Mouse (Mus musculus) left cerebral cortex, postnatal 25 days (tissue): Measurements from ENCODE around the gene Map1b. TPM values are rescaled to one million over a fixed set of nuclear protein-coding genes. Genes with fewer than 3 reads are reported as not detected.

Experiments
- DNase-seq, 2 experiments: peaks; one replicate each; pipeline ENCODE4 v3.0.0; 2022; ENCODE audit warnings: low spot score in 2 of 2, mixed read lengths in 1 of 2
- intact Hi-C: fragments of 180-260 bp; cut with DNase I; formaldehyde crosslinking; loops from one replicate; pipeline ENCODE4 v1.15.1; 2025
- total RNA-seq, 2 experiments: library from RNA; stranded (reverse); gene quantifications; 2 replicates each; pipeline ENCODE4 v1.2.3; 2021

Map1b gene
- total RNA-seq, 2 experiments from 2014 or later = 586 to 625 TPM

DNA sequence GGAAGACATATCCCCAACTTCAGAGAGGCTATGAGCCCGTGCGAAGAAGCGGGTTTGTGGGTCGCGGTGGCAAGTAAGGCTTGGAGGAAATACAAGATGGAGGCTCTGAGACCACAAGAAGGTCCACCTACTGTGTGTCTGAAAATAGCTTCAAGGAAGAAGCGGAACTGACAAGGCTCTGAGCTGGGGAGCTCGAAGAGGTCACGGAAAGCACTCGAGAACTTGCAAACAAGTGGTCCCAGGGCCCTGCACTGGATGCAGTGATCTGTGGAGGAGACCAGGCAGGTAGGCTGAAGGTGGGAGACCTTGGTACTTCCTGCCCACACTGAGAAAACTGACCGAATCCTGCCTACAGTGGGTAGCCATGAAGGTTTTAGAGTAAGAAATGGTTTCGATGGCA is 22.5 kb upstream of the Map1b start:
- intact Hi-C loops = no loop called here
- DNase-seq = no peak

DNA sequence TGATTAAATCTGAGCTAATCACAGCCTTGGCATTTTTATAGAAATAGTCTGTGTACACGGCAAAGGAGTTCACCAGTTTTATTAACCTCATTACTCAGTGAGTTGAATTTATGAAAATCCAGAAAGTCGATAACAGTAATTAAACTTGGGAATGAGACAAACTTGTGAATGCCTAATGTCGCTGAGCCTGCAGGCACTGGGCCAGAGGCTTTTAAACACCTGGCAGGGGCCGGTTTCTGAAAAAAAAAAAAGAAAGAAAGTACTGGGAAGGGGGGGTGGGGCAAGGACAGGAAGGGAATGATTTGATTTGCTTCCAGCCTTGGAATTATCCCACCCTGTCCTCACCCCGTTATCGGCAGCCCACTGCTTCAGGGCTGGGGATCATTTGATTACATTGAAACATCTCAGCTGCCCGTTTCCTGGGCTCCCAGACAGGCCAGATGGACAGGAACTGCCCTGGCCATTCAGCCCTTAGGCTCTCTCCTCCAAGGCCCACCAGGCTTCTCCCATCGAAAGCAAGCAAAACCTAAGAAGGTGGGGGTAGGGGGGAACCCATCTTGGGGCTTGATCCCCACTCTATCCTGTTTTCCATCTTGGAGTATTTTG is 21.7 kb upstream of the Map1b start:
- intact Hi-C loops = no loop called here
- no peak for DNase-seq

DNA sequence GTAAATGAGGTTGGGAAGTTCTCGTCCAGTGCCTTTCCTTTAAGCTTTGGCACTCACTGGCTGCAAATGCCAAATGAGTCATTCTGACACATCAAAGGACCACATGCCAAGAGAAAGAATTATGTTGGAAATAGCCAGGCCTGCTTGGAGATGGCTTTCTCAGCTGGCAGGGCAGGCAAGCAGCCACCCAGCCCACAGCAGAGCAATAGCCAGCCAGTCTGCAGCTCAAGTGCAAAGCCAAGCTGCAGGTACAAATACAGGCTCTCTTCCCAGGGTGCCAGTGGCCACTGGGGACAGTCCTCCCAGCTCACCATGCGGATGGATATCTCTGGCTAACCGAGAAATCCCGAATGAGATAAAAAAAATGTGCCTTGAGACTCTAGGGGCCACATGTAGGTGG is 12.1 kb upstream of the Map1b start:
- peak in 1 of 2 experiments; percentile 53 for DNase-seq

DNA sequence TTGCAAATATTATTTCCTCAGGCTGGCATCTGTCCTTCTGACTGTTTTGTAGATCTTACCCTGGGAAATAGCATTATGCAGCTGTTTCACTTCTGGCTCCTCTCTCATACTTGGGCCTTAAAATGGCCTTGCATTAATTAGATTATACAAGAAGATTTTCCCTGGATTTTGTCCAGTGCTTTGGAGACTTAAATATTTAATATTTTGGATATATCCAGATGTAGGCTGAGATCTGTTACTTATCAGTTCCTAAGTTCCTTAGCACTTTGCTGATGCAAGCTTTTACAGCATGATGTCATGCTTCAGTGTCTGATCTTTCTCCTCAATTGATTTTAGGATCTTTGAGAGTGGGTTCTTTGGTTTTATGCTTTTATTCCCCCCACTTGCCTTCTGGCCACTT is 11.6 kb upstream of the Map1b start:
- DNase-seq = no peak
- intact Hi-C loops = no loop called here

More for the DNA sequence above, 12.1 kb upstream of the Map1b start:
- intact Hi-C loops = no loop called here

DNA sequence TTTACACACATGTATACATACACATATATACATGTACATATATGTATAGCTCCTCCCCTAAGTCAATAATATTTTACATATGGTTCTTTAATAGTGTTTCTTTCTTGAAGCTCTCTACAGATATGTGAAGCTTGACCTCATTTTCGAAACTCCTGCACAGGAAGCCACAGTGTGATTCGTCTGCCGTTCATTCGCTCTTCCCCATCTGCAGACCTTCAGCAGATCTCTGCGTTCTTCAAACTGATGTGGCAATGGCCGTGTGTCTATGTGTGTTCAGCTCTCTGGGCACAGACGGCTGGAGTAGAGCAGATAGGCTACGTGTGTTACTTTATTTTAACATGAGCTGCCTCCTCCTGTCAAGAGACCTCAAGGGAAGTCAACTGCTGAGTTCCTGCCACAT is 9.2 kb upstream of the Map1b start:
- intact Hi-C loops = no loop called here
- DNase-seq = no peak

DNA sequence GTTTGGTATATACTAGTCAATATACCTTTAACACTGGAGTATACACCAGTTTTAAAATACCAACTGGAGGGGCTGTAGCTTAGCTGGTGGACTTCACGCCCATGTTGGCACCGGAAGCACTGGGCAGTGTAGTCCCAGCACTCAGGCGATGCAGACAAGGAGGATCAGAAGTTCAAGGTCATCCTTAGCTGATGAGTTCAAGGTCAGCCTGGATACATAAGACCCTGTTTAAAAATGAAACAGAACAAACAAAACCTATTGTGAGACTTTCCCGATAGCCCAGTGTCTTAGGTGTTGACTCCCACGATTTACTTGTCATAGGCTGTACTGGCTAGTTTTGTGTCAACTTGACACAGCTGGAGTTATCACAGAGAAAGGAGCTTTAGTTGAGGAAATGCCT is 1.5 kb upstream of the Map1b start:
- intact Hi-C loops = loop anchor here (5.0 kb wide), 1 partner anchor 151 kb away; no protein-coding TSS in a partner anchor
- no peak for DNase-seq

DNA sequence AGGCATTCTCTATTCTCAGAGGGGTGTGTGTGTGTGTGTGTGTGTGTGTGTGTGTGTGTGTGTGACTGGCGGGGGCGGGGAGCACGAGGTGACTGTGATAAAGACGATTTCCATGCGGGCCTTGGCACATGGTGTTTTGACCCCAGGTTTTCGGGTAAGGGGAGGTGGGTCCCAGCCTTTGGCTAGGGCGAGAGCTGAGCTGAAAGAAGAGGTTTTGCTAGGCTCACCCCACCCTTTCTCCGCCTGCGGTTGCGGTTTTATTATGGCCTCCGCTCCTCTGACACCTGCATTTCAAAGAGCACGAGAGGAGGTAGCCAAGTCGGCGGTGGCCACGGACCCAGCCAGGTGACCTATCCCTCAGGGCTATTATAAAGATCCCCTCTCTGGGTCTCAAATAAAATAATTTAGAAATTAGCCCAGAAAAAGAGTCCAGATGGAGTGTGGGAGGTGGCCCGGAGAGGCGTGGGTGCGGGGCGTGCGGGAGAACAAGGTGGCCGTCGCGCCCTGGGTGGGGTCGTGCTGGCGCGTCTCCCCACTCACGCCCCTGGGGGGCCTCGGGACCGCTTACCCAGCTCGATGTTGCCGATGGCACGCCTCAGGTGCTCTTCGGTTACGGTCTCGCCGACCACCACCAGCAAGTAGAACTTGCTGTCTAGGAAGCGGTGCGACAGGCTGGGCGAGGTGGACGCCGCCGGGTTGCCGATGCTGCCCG is 448 bp downstream of the Map1b start:
- intact Hi-C loops = loop anchor here (1.0 to 5.0 kb wide), 3 partner anchors 149 to 314 kb away; no protein-coding TSS in a partner anchor
- no peak for DNase-seq

DNA sequence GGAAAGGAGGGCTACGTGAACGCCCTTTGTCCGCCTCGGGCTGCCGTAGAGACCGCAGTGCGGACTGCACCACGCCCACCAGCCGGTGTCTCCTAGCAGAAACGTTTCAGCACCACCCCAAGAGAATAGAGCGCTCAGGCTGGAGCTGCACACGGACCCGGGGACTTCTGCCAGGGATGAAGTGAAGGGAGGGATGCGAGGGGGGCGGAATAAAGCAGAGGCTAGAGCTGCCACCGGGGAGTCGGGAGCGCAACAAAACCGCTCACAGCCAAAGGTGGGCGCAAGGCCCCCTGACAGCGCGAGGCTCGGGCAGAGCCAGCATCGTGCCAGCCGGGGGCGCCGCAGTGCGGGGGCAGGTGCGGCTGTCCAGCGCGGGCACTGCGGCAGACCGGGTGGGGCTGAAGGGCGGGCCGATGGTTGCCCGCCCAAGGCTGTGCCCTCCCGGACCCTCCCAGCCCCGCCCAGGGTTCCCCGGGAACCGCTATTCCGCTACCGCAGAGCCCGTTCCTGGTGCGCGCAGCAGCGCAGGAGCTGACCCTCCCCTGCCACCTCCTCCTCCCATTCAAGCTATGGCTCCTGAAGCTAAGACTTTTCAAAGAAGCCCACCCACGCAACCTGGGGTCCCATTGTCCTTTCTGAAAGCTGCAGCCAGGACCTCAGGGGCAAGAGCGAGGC is 1.3 kb downstream of the Map1b start:
- peak; percentile 68 to 81 for DNase-seq
- intact Hi-C loops = loop anchor here (5.0 kb wide), 2 partner anchors 138 to 148 kb away; no protein-coding TSS in a partner anchor

DNA sequence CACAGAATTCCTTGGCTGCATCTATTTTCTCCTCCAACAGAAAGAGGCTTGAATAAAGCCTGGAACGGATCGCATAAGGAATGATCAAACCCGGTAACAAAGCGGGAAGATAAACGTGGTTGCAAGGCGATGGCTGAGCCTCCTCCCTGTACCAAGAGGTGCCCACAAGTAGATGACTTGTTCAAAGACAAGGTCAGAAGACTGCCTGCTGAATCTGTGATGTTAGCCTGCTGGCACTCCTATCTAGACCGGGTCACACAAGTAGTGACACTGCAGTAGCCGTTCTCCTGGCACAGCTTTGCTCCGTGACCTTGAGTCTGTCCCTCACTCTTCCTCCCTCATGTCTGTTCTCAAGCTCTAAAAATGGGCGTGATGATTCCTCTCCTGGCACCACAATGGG is 2.4 kb downstream of the Map1b start:
- intact Hi-C loops = loop anchor here (5.0 kb wide), 1 partner anchor 137 kb away; no protein-coding TSS in a partner anchor
- peak in 1 of 2 experiments; percentile 60 for DNase-seq

DNA sequence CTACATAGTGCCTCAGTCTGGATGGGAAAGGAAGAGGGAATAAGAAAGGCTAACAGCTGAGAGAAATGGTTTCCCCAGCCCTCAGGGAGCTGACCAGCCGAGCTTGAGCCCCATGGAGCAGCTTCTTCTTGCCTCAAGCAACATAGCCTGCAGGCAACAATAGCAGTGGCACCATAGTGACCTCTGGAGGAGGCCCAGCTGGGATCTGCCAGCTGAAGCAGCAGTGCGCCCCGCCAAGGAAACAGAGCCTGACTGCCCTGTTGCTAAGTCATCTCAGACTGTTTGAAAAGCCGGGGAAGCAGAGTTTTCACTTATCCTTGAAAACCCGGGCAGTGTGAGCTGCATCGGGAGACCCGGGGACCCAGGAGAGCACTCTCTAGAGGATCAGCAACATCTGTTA is 3.2 kb downstream of the Map1b start:
- peak in 1 of 2 experiments; percentile 60 for DNase-seq
- intact Hi-C loops = loop anchor here (5.0 kb wide), 1 partner anchor 136 kb away; no protein-coding TSS in a partner anchor

DNA sequence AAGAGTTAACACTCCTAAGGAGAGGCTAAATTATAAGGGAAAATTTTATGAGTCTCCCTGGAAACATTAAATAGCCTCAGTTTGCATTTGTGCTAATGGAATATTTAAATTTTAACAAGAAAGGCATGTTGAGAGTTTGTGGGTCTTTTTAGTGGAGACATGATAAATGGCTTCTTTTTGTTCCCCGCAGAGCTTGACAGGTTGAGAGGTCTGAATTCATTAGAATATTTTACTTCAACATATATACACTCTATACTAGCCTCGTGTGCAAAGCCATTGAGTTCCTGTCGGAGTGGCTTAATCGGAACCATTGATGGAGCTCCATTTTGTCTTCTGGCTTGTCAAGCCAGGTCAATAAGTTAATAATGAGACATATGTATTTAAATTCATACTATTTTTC is 6.4 kb downstream of the Map1b start:
- DNase-seq = no peak
- intact Hi-C loops = loop anchor here (2.0 to 5.0 kb wide), 2 partner anchors 67 to 133 kb away; no protein-coding TSS in a partner anchor

DNA sequence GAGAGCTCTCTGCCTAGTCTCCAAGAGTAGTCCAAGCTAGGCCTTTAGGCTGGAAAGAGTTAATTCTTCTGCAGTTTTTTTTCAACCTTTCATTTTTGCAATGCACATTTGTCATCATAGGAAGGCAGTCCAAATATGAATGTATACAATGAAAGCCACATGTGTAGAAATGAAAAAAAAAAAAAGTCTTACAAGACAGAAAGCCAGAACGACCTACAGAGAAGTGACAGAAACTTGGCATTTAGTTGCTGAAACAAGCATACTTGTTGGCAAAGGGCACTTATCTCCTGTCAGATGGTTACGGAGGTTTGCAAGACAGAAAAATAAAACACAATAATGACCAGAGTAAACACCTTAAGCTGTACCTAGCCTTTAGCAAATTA is 9.8 kb downstream of the Map1b start:
- intact Hi-C loops = no loop called here

DNA sequence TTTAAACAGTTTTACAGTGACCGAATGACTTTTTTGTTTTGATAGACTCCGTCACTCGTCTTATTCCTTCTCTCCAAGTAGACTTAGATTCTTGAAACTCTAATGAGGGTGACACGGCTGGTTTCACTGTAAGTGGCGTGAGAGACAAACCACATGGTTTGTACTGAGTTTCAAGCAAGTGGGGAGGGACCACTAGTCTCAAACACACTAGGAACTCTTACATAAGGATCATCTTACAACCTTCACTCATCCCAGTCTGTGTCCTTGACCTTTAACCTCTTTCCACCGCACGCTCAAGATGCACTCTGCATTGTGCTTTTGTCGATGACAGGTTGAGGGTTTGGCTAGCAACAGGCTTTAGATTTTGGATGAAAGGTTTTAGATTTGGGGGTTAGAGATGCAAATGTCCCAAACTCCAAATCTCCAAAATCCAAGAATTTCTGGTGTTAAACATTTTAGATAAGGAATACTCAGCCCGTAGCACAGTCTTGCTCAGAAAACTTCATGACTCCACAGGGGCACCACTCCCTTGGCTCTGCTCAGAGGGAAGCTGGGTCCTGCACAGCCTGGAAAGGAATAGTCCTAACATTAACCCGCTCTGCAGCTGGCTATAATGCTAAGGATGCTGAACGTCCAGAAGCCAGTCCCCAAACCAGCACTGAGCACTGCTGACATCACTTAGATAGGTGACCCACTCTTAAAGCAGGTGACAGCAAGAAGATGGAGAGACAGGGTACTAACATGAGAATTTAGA is 10.3 kb downstream of the Map1b start:
- intact Hi-C loops = no loop called here
- no peak for DNase-seq

More for the DNA sequence above, 9.8 kb downstream of the Map1b start:
- no peak for DNase-seq

DNA sequence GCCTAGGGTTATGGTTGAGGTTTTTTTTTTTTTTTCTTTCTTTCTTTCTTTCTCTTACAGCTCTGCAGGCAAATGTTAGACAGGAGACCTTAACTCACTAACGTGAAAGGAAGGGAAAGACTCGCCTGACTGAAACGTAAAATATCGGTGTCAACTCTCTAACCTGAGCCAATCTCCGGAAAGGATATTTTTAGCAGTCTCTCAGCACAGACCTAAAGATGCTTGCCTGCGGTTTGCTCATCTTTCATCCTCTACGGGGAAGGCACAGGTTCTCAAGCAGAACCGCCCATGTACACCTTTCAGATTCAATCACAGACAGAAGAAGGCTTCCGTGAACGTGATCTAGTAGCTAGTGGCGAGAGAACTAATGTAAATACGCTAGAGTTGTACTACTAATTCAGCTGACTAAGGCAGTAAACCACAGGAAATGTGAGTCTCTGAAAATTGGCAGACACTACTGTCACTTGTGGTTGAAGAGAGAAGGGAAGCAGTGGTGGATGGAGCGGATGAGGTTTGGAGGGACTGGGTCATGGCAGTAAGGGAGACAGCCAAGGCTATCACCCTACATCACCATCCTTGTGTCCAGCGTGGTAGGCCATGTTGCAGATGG is 12.9 kb downstream of the Map1b start:
- intact Hi-C loops = no loop called here
- no peak for DNase-seq

DNA sequence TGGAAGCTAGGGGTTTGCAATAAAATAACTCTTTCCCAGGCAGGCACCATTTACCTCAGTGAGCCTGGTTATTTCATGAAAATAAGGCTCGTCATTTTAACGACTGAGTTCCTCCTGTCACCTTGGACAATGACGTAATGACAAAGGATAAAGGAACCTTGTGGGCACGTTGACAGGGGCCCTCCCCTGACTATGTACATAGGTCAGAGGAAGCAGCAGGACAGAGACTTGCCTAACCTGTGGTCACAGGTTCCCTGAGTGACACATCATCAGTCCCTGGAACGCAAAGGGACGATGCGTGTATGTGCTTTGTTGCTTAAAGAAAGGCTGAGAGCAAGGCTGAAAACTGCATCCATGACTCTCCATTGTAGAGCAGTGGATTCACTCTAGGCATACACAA is 13.4 kb downstream of the Map1b start:
- intact Hi-C loops = no loop called here
- no peak for DNase-seq

DNA sequence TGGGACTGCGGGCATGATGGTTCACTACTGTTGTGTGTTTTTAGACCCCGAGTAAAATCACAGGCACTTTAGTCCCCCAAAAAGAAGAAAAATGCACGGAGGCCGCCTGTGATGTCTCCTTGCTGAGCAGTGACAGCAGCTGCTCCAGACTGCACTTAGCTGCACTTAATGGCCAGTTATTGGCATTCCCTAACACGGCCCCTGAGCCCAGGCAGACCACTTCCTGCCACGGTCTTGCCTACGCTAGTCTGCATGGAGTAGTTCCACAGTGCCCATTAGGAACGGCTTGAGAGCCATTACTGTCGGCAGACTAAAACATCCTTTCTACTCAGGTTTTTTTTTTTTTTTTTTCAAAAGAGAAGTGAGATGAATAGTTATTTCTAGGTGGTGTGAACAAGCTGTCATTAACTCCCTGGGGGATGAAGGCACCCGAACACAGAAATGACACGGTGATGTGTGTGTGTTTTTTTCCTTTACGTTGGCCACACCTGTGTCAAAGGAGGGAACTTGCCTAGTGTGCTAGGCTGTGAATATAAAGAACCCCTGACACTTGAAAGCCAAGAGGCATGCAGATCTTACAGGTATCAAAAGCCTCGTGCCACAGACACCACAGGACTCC is 14.1 kb downstream of the Map1b start:
- intact Hi-C loops = no loop called here

DNA sequence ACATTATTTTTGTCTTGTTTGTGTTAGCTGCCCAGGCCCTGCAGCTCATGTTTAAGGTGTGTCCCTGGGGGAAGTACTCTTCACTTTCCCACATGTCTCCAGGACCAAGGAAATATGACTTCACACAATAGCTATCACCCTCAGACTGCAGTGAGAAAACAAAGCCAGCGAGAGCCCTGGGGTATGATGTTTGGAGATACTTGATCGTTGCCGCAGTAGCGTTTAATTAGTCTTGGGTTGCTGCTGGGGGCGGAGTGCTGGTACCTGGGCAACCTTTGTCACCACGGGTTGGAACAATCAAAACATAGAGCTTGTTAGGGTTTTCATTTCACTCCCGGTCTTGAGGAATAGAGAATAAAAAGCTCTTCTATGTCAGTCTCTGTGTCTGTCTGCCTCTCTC is 14.9 kb downstream of the Map1b start:
- DNase-seq = no peak
- intact Hi-C loops = no loop called here

More for the DNA sequence above, 14.1 kb downstream of the Map1b start:
- no peak for DNase-seq

DNA sequence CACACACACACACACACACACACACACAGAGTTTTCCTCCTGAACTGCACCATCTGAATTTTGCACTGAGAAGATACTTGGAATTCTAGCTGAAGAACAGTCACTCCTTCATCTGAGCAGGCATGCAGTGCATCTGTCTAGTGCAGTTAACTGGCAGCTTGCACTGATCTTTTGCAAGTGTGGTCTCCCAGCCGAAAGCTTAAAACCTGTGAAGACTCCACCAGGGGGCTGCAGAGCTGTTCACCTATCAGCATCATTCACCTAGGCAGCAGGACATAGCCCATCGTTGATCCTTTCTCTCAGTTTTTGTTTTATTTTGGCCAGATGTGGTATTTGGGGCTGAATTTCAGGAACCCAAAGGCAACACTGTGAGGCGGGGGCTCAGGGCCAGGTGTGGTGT is 15.7 kb downstream of the Map1b start:
- intact Hi-C loops = no loop called here
- DNase-seq = no peak

DNA sequence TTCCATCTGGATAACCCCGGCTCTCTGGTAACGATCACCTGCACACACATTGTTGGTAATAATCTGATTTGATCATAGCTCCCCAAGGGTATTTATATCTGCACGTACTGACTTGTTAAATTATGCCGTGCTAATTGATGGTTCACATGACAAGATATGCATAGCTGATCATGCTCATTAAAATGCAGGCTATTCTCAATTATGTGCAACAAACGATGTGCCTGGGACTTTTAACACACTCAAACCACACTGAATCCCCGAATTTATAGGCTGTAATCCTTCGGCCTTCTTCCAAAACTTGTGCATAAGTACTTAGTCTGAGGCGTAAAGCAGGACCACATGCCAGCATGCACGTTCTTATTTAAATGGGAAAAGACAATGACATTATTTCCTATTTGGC is 16.6 kb downstream of the Map1b start:
- DNase-seq = no peak
- intact Hi-C loops = no loop called here
